Mouse (Mus musculus): ENCODE measurements around the gene Vmp1.

GRCm38 (mm10) chr11:86545556-86545955 lies 138.1 kb downstream of the Vmp1 start:
- TF ChIP-seq POLR2A (IDR thresholded peaks at IDR 0.05; ENCODE audit: low read depth, low read length) (no peak), CTCF (conservative IDR thresholded peaks at IDR 0.05; ENCODE audit: insufficient read depth, insufficient read length, low read depth, low read length) (no peak)
